Mouse (Mus musculus) frontal cortex, adult (tissue): ENCODE results near the gene Spint4.
"Not testable (repeated sequence)": the region's sequence is repeated elsewhere in the genome, so short reads cannot be mapped to it uniquely, and the experiment has no call there.

Source experiments
- ATAC-seq: cut with Nextera tagmentation; 2 replicates; pipeline ENCODE4 v1.9.2; 2017; ENCODE audit warnings: mild to moderate bottlenecking, moderate library complexity, mixed read lengths; ENCODE audit not compliant: low TSS enrichment

The Spint4 gene

GRCm38 (mm10) chr2:164698201-164698600 lies at the start of gene Spint4:
TSS of gene Spint4 (plus strand) at chr2:164698501.
- no peak for ATAC-seq

DNA sequence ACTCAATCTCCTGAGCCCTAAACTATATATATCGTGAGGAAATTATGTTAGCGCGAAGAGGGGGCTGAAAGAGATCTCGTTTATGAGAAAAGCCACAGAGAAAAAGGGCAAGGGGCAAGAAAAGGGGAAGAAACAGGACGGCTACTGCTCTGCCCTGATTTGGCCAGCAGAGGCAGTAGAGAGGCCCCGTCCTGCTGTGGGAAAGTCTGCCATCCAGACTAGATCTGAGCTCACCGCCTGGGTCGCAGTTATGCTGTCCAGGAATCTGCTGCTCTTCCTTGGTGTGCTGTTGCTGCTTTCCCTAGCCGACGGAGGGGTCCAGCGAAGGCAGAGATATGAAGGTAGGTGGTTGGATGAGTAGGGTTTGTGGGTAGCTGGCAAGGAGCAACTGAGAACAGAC lies 42.4 kb upstream of the Spint4 start, which contains the start of gene Wfdc10:
Gene Wfdc10, plus strand, starts transcription at position 189 of the 400 bp plus-strand sequence.
- ATAC-seq: no peak

- ATAC-seq: no peak
Observed at GRCm38 (mm10) chr2:164656483-164656882, 41.8 kb upstream of the Spint4 start, which contains the start of gene Wfdc9. TSS of gene Wfdc9 (minus strand) at chr2:164656583.

GRCm38 (mm10) chr2:164664851-164665250 lies 33.5 kb upstream of the Spint4 start:
- no peak for ATAC-seq

DNA sequence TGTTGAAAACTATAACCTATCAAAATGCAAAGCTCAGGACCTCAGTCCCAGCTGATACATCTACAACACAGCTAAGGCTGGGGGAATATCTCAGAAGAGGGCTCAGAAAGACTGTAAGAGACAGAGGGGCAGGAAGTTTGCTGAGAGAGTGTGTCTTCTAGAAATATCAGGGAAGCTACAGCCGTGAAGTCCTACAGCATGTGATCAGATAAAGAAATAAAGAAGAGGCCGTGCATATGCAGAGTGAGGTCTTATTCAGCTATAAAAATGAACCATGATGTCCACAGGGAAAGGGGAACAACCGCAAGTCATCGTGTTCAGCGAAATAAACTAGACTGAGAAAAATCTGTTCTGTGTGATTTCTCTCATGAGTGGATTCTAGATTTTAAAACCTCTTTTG lies 28.0 kb upstream of the Spint4 start:
- no peak for ATAC-seq

DNA sequence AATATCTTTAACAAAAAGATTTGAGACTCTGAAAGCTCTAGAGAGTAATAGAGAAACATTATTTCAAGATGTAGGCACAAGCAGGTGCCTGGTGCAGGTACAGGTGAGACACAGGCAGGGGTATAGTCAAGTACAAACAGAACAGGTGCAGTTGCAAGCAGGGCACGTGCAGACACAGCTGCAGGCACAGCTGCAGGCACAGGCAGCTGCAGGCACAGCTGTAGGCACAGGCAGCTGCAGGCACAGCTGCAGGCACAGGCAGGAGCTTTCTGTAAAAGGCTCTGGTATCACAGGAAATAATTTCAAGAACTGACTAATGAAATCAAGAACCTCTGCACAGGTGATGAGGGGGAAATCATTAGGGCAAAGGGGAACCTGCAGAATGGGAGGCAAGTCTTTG lies 27.4 kb upstream of the Spint4 start:
- no peak for ATAC-seq

- ATAC-seq: no peak
Observed at GRCm38 (mm10) chr2:164673987-164674386, 24.3 kb upstream of the Spint4 start, which contains the start of gene Wfdc11. TSS of gene Wfdc11 (minus strand) at chr2:164674087.

DNA sequence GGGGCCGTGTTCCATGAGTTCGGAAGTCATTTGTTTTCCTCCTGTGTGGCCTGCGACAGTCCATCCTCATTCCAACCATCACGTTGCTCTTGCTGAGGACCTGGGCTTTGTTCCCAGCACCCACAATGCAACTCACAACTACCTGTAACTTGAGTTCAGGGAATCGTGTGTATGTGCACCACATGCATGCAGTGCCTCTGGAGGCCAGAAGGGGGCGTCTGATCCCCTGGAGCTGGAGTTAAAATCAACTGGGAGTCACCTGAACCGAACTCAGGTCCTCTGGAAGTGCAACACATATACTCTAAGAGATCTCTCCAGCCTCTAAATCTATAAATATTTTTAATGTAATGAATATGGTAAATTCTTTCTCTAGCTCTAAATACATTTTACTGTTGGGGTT lies 22.2 kb upstream of the Spint4 start:
- ATAC-seq: no peak

DNA sequence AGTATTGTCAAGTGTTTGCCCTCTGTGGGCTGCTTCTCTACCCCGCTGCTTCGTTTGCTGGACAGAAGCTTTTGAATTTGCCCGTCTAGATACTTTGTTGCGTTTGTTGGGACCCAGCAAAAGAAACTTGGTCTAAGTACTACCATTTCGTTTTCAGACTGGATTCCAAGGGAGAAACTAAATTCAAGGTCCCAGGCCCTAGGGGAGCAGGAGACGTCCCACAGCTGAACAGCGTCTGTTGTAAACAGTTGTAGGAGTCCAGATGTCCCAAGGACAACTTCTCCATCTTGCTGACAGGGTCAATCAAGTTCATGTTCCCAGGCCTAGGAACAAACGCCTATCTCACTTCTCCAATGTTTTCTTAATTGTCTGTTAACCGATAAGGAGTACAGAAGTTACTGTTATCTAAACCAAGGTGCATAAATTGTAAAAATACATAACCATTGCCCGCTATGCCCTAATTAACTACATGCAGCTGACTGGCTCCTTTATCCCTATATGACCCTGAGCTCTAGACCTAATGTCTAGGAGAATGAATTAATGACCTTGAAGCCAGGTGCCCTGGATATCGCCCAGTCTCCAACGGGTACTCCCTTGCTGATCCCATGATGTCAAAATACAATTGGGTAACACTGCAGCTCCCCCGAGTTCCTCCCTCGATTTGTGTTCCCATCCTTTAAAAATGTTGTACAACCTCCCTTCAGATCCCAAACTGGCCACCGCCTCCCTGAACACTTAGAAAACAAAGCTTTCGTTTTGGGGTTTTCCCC lies 21.2 kb upstream of the Spint4 start:
- ATAC-seq: no peak

- no peak for ATAC-seq
Observed at GRCm38 (mm10) chr2:164678848-164679625, 19.3 kb upstream of the Spint4 start.

- no peak for ATAC-seq
Observed at GRCm38 (mm10) chr2:164679906-164680305, 18.4 kb upstream of the Spint4 start.

- ATAC-seq: no peak
Observed at GRCm38 (mm10) chr2:164684807-164685206, 13.5 kb upstream of the Spint4 start, which contains the start of gene Wfdc13. TSS of gene Wfdc13 (plus strand) at chr2:164685107.

GRCm38 (mm10) chr2:164700959-164701358 lies 2.7 kb downstream of the Spint4 start:
- ATAC-seq: no peak

- no peak for ATAC-seq
Observed at GRCm38 (mm10) chr2:164701761-164702160, 3.5 kb downstream of the Spint4 start.

DNA sequence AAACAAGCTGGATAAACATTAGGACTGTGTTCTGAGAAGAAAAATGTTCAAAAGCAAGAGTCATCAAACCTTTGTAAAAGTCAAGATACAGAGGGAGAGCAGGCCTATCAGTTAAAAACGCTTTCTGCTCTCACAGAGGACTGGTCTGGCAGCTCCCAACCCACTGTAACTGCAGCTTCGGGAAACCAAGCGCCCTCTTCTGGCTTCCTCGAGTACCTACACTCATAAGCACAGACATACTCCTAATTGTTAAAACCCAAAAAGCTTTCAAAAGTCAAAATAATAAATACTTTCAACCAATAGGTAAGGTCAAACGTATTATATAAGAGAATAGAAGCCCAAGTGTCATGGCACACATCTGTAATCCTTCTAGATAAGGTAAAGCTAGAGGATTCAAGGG lies 5.9 kb downstream of the Spint4 start:
- ATAC-seq: no peak

DNA sequence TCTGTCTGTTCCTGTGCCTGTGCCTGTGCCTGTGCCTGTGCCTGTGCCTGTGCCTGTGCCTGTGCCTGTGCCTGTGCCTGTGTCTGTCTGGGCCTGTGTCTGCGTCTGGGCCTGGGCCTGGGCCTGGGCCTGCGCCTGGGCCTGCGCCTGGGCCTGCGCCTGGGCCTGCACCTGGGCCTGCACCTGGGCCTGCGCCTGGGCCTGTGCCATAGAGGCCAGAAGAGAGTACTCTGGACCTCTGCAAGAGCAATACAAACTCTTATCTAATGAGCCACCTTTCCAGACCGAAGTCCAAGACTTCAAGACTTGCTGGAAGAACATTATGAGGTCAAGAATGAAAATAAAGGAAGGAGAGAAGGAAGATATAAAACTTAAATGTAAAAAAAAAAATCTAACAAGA lies 7.0 kb downstream of the Spint4 start:
- ATAC-seq: no peak

GRCm38 (mm10) chr2:164705991-164706390 lies 7.7 kb downstream of the Spint4 start:
- no peak for ATAC-seq

DNA sequence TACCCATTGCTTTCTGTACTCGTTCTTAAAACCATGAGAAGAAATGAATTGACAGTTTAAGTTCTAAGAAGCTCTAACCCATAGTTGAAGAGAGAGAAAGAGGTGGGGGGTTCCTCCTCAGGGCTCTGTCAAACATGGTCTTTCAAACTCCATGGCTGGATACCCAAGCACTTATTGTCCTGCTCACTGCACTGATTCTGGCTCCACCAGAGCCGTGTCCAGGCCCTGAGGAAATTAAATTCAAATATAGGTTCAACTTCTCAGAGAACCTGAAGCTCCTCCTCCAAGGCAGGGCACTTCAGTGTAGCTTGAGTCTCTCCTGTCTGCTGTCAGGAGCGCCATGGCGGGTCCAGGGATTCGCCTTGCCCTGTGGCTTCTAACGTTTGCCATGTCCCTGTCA lies 16.7 kb downstream of the Spint4 start, which contains the start of gene Spint5:
Gene Spint5, plus strand, starts transcription at position 301 of the 400 bp plus-strand sequence.
- no peak for ATAC-seq

GRCm38 (mm10) chr2:164716194-164716786 lies 18.0 kb downstream of the Spint4 start:
- not testable (repeated sequence) for ATAC-seq

- ATAC-seq: no peak
Observed at GRCm38 (mm10) chr2:164723276-164723675, 25.0 kb downstream of the Spint4 start.

- ATAC-seq: no peak
Observed at GRCm38 (mm10) chr2:164725895-164726619, 27.8 kb downstream of the Spint4 start.

DNA sequence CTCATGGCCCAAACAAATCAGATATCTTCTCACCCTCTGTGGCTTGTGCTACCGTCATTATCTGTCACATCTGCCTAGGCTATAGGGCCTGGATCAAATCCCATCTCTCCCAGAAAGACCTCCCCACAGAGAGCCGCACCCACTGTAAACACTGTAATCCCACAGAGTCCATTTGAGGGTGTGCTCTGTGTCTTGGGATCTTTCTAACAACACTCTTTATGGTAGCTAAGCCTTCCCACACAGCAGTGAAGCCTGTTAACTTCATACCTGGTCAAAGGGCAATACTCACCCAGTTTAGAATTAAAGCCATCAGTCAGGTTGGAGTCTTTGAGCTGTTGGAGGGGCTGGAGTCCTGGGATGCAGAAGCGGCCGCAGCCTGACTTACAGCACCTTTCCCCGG lies 33.4 kb downstream of the Spint4 start:
- ATAC-seq: no peak
